Mouse (Mus musculus): Measurements from ENCODE around the gene Sec1.

DNA sequence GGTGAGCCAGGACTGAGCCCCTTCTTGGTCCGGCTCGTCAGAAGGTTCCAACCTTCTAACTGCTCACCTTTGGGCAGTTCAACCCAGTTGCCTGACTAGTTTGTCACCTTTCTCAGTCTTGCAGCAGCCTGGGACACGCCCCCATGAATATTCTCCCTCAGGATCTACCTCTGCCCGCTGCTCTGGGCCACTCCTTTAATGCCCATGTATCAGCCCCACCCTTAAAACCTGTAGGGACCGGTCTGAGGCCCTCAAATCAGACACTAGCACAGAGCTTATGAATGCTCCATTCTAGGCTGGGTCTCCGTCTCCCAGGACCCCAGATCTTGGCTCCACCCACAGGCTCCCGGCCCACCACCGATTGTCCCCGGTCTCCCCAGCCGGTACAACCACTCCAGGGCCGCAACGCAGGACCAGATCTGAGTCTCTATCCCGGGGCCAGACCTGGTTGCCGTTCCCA, 20.5 kb upstream of the Sec1 start:
- TF ChIP-seq CTCF (IDR thresholded peaks at IDR 0.05) = no peak
- TF ChIP-seq POLR2A (IDR thresholded peaks at IDR 0.05; ENCODE audit: insufficient read depth, low read depth, low read length) = no peak

Measured in heart, adult 2 months (tissue).